Mouse (Mus musculus) neural tube, embryonic 13.5 days (tissue): ENCODE measurements around the gene Fam222a. TPM values are rescaled to one million over a fixed set of nuclear protein-coding genes. Genes with fewer than 3 reads are reported as not detected.

ENCODE experiments used
- ATAC-seq: fragments of 200-750 bp; cut with Nextera tagmentation; 2 replicates; pipeline ENCODE4 v1.8.0; 2017; ENCODE audit warnings: low read depth, mild to moderate bottlenecking, moderate TSS enrichment, moderate library complexity
- H3K27ac ChIP-seq: fragments of 300-500 bp; sonication (generic); replicated peaks from 2 replicates; pipeline ENCODE4 v1.5.1; 2015; ENCODE audit warnings: moderate library complexity, mild to moderate bottlenecking, inconsistent platforms
- H3K27me3 ChIP-seq: fragments of 300-500 bp; sonication (generic); 2 replicates; pipeline ENCODE4 v1.6.1; 2015; ENCODE audit warnings: mild to moderate bottlenecking, inconsistent platforms
- H3K36me3 ChIP-seq: fragments of 300-500 bp; sonication (generic); 2 replicates; pipeline ENCODE4 v1.6.1; 2015; ENCODE audit warnings: mild to moderate bottlenecking, inconsistent platforms
- H3K4me1 ChIP-seq: fragments of 300-500 bp; sonication (generic); replicated peaks from 2 replicates; pipeline ENCODE4 v1.6.1; 2015; ENCODE audit warnings: inconsistent platforms
- H3K4me2 ChIP-seq: fragments of 300-500 bp; sonication (generic); 2 replicates; pipeline ENCODE4 v1.6.1; 2015; ENCODE audit warnings: inconsistent platforms, mild to moderate bottlenecking, moderate library complexity
- H3K4me3 ChIP-seq: fragments of 300-500 bp; sonication (generic); 2 replicates; pipeline ENCODE4 v1.5.1; 2015; ENCODE audit warnings: mild to moderate bottlenecking, inconsistent platforms
- H3K9ac ChIP-seq: fragments of 300-500 bp; sonication (generic); 2 replicates; pipeline ENCODE4 v1.6.1; 2015; ENCODE audit warnings: moderate library complexity, mild to moderate bottlenecking, inconsistent platforms
- H3K9me3 ChIP-seq: fragments of 300-500 bp; sonication (generic); 2 replicates; pipeline ENCODE4 v1.6.1; 2016; ENCODE audit warnings: inconsistent platforms
- WGBS: fragments of 180-500 bp; shearing (Covaris S2); methylation state at CpG from one replicate; pipeline ENCODE4 v1.1.7; 2015; 5-methylcytosine and 5-hydroxymethylcytosine counted together
- polyA plus RNA-seq: library from polyadenylated mRNA; unstranded; fragments of >200 nt; fragmentation: Nextera tagmentation; extraction: Ambion mirVana; gene quantifications from 2 replicates; pipeline ENCODE4 v1.2.1, GENCODE M21; 2015

The Fam222a gene
- 6.1 and 6.8 TPM in 2 replicates for polyA plus RNA-seq

- peaks cover 56% of the 10 kb centered on the region for H3K4me1 ChIP-seq
- H3K4me3 ChIP-seq = peak within 1 kb of the TSS; percentile 89
- H3K9ac ChIP-seq = peak within 1 kb of the TSS; percentile 87
- no peaks in the 10 kb centered on the region for H3K36me3 ChIP-seq
- under 1% methylated on average over 70 of the region's 72 CpGs for whole genome bisulfite sequencing
- H3K4me2 ChIP-seq = peak within 1 kb of the TSS; percentile 72
- H3K27me3 ChIP-seq = no peaks in the 10 kb centered on the region
- ATAC-seq = peak; percentile 70
- H3K27ac ChIP-seq = peak within 1 kb of the TSS; percentile 94
- H3K9me3 ChIP-seq = peaks cover 8% of the 10 kb centered on the region
Observed at GRCm38 (mm10) chr5:114567565-114568197, at the start of gene Fam222a. Gene Fam222a, plus strand, starts transcription at chr5:114568016.

- Histone ChIP-seq H3K4me1 (peaks cover 6% of the 10 kb centered on the region; the same call in 1 of the 2 replicates), H3K9me3 (no peaks in the 10 kb centered on the region), H3K27ac (no peak overlapping the region), H3K4me3 (no peak overlapping the region), H3K27me3 (no peaks in the 10 kb centered on the region), H3K4me2 (no peak overlapping the region), H3K9ac (no peak overlapping the region), H3K36me3 (no peaks in the 10 kb centered on the region)
- ATAC-seq = no peak
- 87% methylated on average over 6 of the region's 6 CpGs for WGBS
Observed at GRCm38 (mm10) chr5:114528355-114528754, 39.5 kb upstream of the Fam222a start.

GRCm38 (mm10) chr5:114530337-114530736, 37.5 kb upstream of the Fam222a start:
- 37% methylated on average over 6 of the region's 6 CpGs for WGBS

GRCm38 (mm10) chr5:114532055-114532454, 35.8 kb upstream of the Fam222a start:
- H3K9ac ChIP-seq = no peak overlapping the region
- ATAC-seq = no peak
- 81% methylated on average over 6 of the region's 6 CpGs for whole genome bisulfite sequencing

More at GRCm38 (mm10) chr5:114530337-114530736, 37.5 kb upstream of the Fam222a start:
- Histone ChIP-seq H3K36me3 (no peaks in the 10 kb centered on the region), H3K9me3 (no peaks in the 10 kb centered on the region), H3K4me3 (no peak overlapping the region), H3K27ac (0 out of 2 replicates have a peak overlapping the region, but pooled peaks have one; percentile 18), H3K4me2 (no peak overlapping the region), H3K27me3 (peaks cover 6% of the 10 kb centered on the region; the same call in 1 of the 2 replicates), H3K9ac (no peak overlapping the region), H3K4me1 (peaks cover 6% of the 10 kb centered on the region; the same call in 1 of the 2 replicates)
- ATAC-seq = no peak

GRCm38 (mm10) chr5:114537308-114538020, 30.4 kb upstream of the Fam222a start:
- Histone ChIP-seq H3K4me3 (peak overlapping the region; percentile 10; the same call in 1 of the 2 replicates), H3K27ac (peak overlapping the region; percentile 46; the same call in 1 of the 2 replicates), H3K9me3 (no peaks in the 10 kb centered on the region), H3K36me3 (no peaks in the 10 kb centered on the region), H3K9ac (no peak overlapping the region), H3K4me1 (peaks cover 22% of the 10 kb centered on the region), H3K27me3 (peaks cover 39% of the 10 kb centered on the region), H3K4me2 (peak overlapping the region; percentile 43)
- 6% methylated on average over 26 of the region's 26 CpGs for WGBS
- ATAC-seq = peak; percentile 40

More at GRCm38 (mm10) chr5:114532055-114532454, 35.8 kb upstream of the Fam222a start:
- H3K36me3 ChIP-seq = no peaks in the 10 kb centered on the region
- no peaks in the 10 kb centered on the region for H3K9me3 ChIP-seq
- H3K4me3 ChIP-seq = no peak overlapping the region
- H3K4me1 ChIP-seq = peaks cover 6% of the 10 kb centered on the region; the same call in 1 of the 2 replicates
- H3K4me2 ChIP-seq = no peak overlapping the region
- H3K27me3 ChIP-seq = peaks cover 18% of the 10 kb centered on the region
- no peak overlapping the region for H3K27ac ChIP-seq

GRCm38 (mm10) chr5:114538021-114538405, 29.8 kb upstream of the Fam222a start:
- H3K4me1 ChIP-seq = peaks cover 22% of the 10 kb centered on the region
- peaks cover 39% of the 10 kb centered on the region for H3K27me3 ChIP-seq
- peak overlapping the region; percentile 43 for H3K4me2 ChIP-seq
- peak overlapping the region; percentile 46; the same call in 1 of the 2 replicates for H3K27ac ChIP-seq
- H3K9ac ChIP-seq = no peak overlapping the region
- H3K36me3 ChIP-seq = no peaks in the 10 kb centered on the region
- ATAC-seq = peak; percentile 13; the same call in 1 of the 2 replicates
- H3K4me3 ChIP-seq = peak overlapping the region; percentile 10; the same call in 1 of the 2 replicates
- H3K9me3 ChIP-seq = no peaks in the 10 kb centered on the region
- 8% methylated on average over 8 of the region's 8 CpGs for WGBS

GRCm38 (mm10) chr5:114538752-114539151, 29.1 kb upstream of the Fam222a start:
- no peak for ATAC-seq
- H3K9me3 ChIP-seq = no peaks in the 10 kb centered on the region
- no peak overlapping the region for H3K4me3 ChIP-seq
- H3K9ac ChIP-seq = no peak overlapping the region
- H3K27me3 ChIP-seq = peaks cover 39% of the 10 kb centered on the region
- 13% methylated on average over 4 of the region's 4 CpGs for WGBS
- peaks cover 22% of the 10 kb centered on the region for H3K4me1 ChIP-seq
- H3K27ac ChIP-seq = no peak overlapping the region
- no peak overlapping the region for H3K4me2 ChIP-seq
- no peaks in the 10 kb centered on the region for H3K36me3 ChIP-seq

GRCm38 (mm10) chr5:114539766-114540165, 28.1 kb upstream of the Fam222a start:
- H3K9me3 ChIP-seq = no peaks in the 10 kb centered on the region
- WGBS = 70% methylated on average over 6 of the region's 6 CpGs
- H3K4me3 ChIP-seq = no peak overlapping the region
- no peak for ATAC-seq
- H3K9ac ChIP-seq = no peak overlapping the region
- no peak overlapping the region for H3K4me2 ChIP-seq
- peaks cover 38% of the 10 kb centered on the region for H3K27me3 ChIP-seq
- no peaks in the 10 kb centered on the region for H3K36me3 ChIP-seq
- no peak overlapping the region for H3K27ac ChIP-seq
- H3K4me1 ChIP-seq = peaks cover 22% of the 10 kb centered on the region

- WGBS = 27% methylated on average over 15 of the region's 15 CpGs
- Histone ChIP-seq H3K4me2 (no peak overlapping the region), H3K4me1 (peaks cover 22% of the 10 kb centered on the region), H3K9ac (no peak overlapping the region), H3K27ac (no peak overlapping the region), H3K36me3 (no peaks in the 10 kb centered on the region), H3K9me3 (no peaks in the 10 kb centered on the region), H3K27me3 (peaks cover 23% of the 10 kb centered on the region), H3K4me3 (no peak overlapping the region)
- ATAC-seq = no peak
Observed at GRCm38 (mm10) chr5:114541656-114542445, 26.0 kb upstream of the Fam222a start.

- no peak for ATAC-seq
- Histone ChIP-seq H3K4me2 (no peak overlapping the region), H3K27me3 (peaks cover 9% of the 10 kb centered on the region; the same call in 1 of the 2 replicates), H3K9ac (no peak overlapping the region), H3K4me3 (no peak overlapping the region), H3K27ac (no peak overlapping the region), H3K4me1 (peaks cover 7% of the 10 kb centered on the region), H3K36me3 (no peaks in the 10 kb centered on the region), H3K9me3 (no peaks in the 10 kb centered on the region)
- 88% methylated on average over 6 of the region's 6 CpGs for WGBS
Observed at GRCm38 (mm10) chr5:114543656-114544055, 24.2 kb upstream of the Fam222a start.

- Histone ChIP-seq H3K4me1 (peaks cover 1% of the 10 kb centered on the region; the same call in 1 of the 2 replicates), H3K9ac (no peak overlapping the region), H3K36me3 (no peaks in the 10 kb centered on the region), H3K9me3 (no peaks in the 10 kb centered on the region), H3K4me3 (no peak overlapping the region), H3K4me2 (no peak overlapping the region), H3K27me3 (peaks cover 8% of the 10 kb centered on the region; the same call in 1 of the 2 replicates), H3K27ac (no peak overlapping the region)
- no peak for ATAC-seq
- 92% methylated on average over 4 of the region's 4 CpGs for WGBS
Observed at GRCm38 (mm10) chr5:114544205-114544604, 23.6 kb upstream of the Fam222a start.
